Mouse (Mus musculus): Measurements from ENCODE around the gene Lrrc10b. TPM values are rescaled to one million over a fixed set of nuclear protein-coding genes. Genes with fewer than 3 reads are reported as not detected.
A peak's percentile ranks its signal among the peaks of the same experiment; 100 is the strongest.

Lrrc10b gene
- polyA plus RNA-seq (2015; fragmentation: Nextera tagmentation; extraction: Ambion mirVana): 0.05 TPM in 1 of 2 replicates, not detected in the other

GRCm38 (mm10) chr19:10456752-10457483 lies at the start of gene Lrrc10b:
Lrrc10b (minus strand) TSS chr19:10457473.
- WGBS (ENCODE audit: insufficient replicate concordance): 2% methylated on average over 82 of the region's 96 CpGs
- Histone ChIP-seq H3K4me3 (ENCODE audit: low read depth, low read length) (peak within 1 kb of the TSS; percentile 39), H3K9me3 (ENCODE audit: low read length) (no peaks in the 10 kb centered on the region), H3K9ac (replicated peaks) (no peak within 1 kb of the TSS), H3K4me1 (ENCODE audit: insufficient read depth) (peaks cover 9% of the 10 kb centered on the region; the same call in 1 of the 2 replicates), H3K27me3 (ENCODE audit: insufficient read depth, low read length) (peaks cover 78% of the 10 kb centered on the region), H3K4me2 (ENCODE audit: low read depth, low read length) (peak within 1 kb of the TSS; percentile 67), H3K36me3 (replicated peaks; ENCODE audit: insufficient read depth, low read length) (no peaks in the 10 kb centered on the region), H3K27ac (ENCODE audit: low read depth) (no peak within 1 kb of the TSS)
- DNase-seq (peak; percentile 63), ATAC-seq (peak; percentile 59)
- TF ChIP-seq EP300 (IDR thresholded peaks at IDR 0.05; ENCODE audit: low read depth) (no peak), CTCF (IDR thresholded peaks at IDR 0.05; ENCODE audit: low read depth) (peak; percentile 54)

DNA sequence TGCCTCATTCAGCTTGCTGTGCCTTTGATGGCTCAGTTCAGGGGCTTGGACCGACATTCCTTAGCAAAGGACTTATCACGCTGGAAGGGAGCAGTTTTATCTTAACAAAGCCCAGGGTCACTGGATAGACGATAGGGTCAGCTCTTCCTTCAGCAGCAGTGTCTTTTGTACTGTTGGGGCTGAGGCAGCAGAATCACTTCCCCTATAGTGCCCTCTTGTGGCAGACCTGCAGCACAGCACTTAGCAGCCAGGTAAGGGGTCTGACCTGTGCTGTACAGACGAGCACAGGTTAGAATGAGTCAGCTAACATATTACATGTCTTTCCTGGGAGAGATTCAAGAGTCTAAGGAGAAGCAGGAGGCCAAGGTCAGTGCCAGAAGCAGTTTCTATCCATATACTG lies 45.3 kb upstream of the Lrrc10b start:
- TF ChIP-seq EP300 (IDR thresholded peaks at IDR 0.05; ENCODE audit: low read depth) (no peak), CTCF (IDR thresholded peaks at IDR 0.05; ENCODE audit: low read depth) (peak; percentile 93)
- no peaks in the 10 kb centered on the region for H3K4me1 ChIP-seq (ENCODE audit: insufficient read depth)
- WGBS (ENCODE audit: insufficient replicate concordance): 21% methylated on average over 4 of the region's 4 CpGs
- no peak overlapping the region for H3K4me2 ChIP-seq (ENCODE audit: low read depth, low read length)
- peaks cover 67% of the 10 kb centered on the region for H3K36me3 ChIP-seq (replicated peaks; ENCODE audit: insufficient read depth, low read length)
- no peak overlapping the region for H3K9ac ChIP-seq (replicated peaks)
- H3K27me3 ChIP-seq (ENCODE audit: insufficient read depth, low read length): no peaks in the 10 kb centered on the region
- peak; percentile 48; the same call in 1 of the 2 replicates for ATAC-seq
- H3K9me3 ChIP-seq (ENCODE audit: low read length): no peaks in the 10 kb centered on the region
- no peak overlapping the region for H3K27ac ChIP-seq (ENCODE audit: low read depth)
- no peak overlapping the region for H3K4me3 ChIP-seq (ENCODE audit: low read depth, low read length)
- DNase-seq: peak; percentile 55

DNA sequence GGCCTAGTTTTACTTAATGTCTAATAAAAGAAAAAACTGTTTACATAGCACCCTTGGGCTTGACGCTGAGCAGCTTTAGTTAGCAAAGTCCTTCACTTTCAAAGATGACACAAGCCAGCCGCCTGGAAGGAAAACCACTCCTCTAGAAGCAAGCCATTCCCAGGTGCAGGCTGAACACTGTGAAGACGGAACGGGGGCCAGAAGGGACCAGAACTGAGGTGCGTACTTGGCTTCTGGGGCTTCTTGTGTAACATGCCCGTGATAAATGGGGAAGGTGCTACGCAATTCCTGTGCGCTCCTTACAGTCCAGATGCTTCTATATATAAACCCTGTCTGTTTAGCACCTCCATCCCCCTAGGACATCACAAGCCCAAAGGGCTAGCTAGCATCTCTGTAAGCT lies 43.3 kb upstream of the Lrrc10b start:
- no peak overlapping the region for H3K27ac ChIP-seq (ENCODE audit: low read depth)
- H3K4me3 ChIP-seq (ENCODE audit: low read depth, low read length): no peak overlapping the region
- no peak for TF ChIP-seq EP300 (IDR thresholded peaks at IDR 0.05; ENCODE audit: low read depth)
- no peak for TF ChIP-seq CTCF (IDR thresholded peaks at IDR 0.05; ENCODE audit: low read depth)
- no peaks in the 10 kb centered on the region for H3K27me3 ChIP-seq (ENCODE audit: insufficient read depth, low read length)
- no peak for ATAC-seq
- WGBS (ENCODE audit: insufficient replicate concordance): 87% methylated on average over 8 of the region's 8 CpGs
- no peak for DNase-seq
- H3K4me1 ChIP-seq (ENCODE audit: insufficient read depth): no peaks in the 10 kb centered on the region
- peaks cover 51% of the 10 kb centered on the region for H3K36me3 ChIP-seq (replicated peaks; ENCODE audit: insufficient read depth, low read length)
- no peak overlapping the region for H3K9ac ChIP-seq (replicated peaks)
- H3K4me2 ChIP-seq (ENCODE audit: low read depth, low read length): no peak overlapping the region
- H3K9me3 ChIP-seq (ENCODE audit: low read length): no peaks in the 10 kb centered on the region

DNA sequence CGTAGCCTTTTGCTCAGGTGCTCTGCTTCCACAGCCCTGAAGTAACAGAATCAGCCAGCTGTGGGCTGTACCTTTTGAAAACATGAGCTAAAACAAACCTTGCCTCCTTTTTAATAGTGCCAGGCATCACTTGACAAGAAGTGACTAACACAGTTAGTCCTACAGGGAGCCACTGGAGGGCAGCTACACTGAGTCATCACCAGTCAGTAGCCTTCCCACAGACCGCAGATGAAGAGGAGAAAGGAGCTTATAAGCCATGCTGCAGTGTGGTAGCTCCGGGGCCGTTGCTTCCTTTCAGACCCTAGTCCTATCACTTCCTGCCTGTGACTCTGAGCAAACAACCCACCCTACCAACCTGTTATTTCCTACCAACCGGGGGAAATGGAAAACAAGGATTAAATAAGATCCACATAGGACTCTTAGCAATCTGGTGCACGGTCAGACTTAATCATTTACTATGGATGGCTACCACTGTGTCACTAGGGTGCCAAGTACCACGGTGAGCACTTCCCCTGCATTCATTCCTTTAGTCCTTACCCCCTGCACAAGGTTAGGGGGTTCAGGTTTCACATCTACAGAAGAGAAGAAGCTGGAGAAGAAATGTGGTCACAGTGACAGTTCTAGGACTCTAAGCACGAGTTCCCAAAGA lies 40.4 kb upstream of the Lrrc10b start:
- Histone ChIP-seq H3K9ac (replicated peaks) (no peak overlapping the region), H3K36me3 (replicated peaks; ENCODE audit: insufficient read depth, low read length) (peaks cover 35% of the 10 kb centered on the region), H3K4me1 (ENCODE audit: insufficient read depth) (no peaks in the 10 kb centered on the region), H3K9me3 (ENCODE audit: low read length) (no peaks in the 10 kb centered on the region), H3K4me3 (ENCODE audit: low read depth, low read length) (no peak overlapping the region), H3K27ac (ENCODE audit: low read depth) (no peak overlapping the region), H3K27me3 (ENCODE audit: insufficient read depth, low read length) (no peaks in the 10 kb centered on the region), H3K4me2 (ENCODE audit: low read depth, low read length) (no peak overlapping the region)
- TF ChIP-seq CTCF (IDR thresholded peaks at IDR 0.05; ENCODE audit: low read depth): no peak
- TF ChIP-seq EP300 (IDR thresholded peaks at IDR 0.05; ENCODE audit: low read depth): no peak
- ATAC-seq (no peak), DNase-seq (no peak)
- WGBS (ENCODE audit: insufficient replicate concordance): 27% methylated on average over 8 of the region's 8 CpGs

DNA sequence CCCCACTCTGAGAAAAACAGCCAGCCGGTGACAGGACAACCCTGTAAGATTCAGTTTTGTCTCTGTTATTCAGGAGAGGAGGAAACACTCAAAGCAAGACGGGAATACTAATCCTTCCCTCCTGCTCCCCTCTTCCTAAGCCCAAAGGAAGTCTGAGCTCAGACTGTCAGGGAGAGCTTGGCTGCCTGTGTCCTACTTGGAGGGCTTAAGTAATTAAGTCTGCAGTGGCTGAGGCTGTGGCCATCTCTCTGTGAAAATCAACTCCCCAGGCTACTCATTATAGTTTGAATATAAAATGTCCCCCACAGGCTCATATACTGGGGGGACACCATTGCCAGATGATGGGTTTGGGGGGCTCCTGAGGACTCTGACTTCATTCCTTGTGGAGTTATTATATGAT lies 39.7 kb upstream of the Lrrc10b start:
- Histone ChIP-seq H3K27me3 (ENCODE audit: insufficient read depth, low read length) (no peaks in the 10 kb centered on the region), H3K9ac (replicated peaks) (no peak overlapping the region), H3K36me3 (replicated peaks; ENCODE audit: insufficient read depth, low read length) (peaks cover 30% of the 10 kb centered on the region), H3K9me3 (ENCODE audit: low read length) (no peaks in the 10 kb centered on the region), H3K4me3 (ENCODE audit: low read depth, low read length) (no peak overlapping the region), H3K4me2 (ENCODE audit: low read depth, low read length) (no peak overlapping the region), H3K27ac (ENCODE audit: low read depth) (no peak overlapping the region), H3K4me1 (ENCODE audit: insufficient read depth) (no peaks in the 10 kb centered on the region)
- TF ChIP-seq EP300 (IDR thresholded peaks at IDR 0.05; ENCODE audit: low read depth): no peak
- 67% methylated on average over 2 of the region's 2 CpGs for WGBS (ENCODE audit: insufficient replicate concordance)
- ATAC-seq (no peak), DNase-seq (no peak)

DNA sequence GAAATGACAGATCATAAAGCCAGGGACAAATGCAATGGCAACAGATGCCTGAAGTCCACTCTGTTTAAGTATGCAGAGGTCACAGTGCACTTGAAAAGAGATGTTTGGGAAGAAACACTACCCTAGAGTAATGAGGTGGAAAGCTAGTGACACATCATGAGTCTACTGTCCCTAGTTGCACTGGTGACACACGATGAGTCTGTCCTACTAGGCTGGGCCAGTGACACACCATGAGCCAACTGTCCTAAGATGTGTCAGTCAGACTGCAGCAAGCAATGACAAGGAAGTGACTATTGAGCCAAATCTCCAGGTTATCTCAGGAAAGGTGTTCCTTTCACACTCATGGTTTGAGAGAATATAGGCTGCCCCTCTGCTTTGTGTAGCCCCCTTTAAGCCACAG lies 38.4 kb upstream of the Lrrc10b start:
- Histone ChIP-seq H3K9me3 (ENCODE audit: low read length) (no peaks in the 10 kb centered on the region), H3K4me3 (ENCODE audit: low read depth, low read length) (no peak overlapping the region), H3K36me3 (replicated peaks; ENCODE audit: insufficient read depth, low read length) (peaks cover 17% of the 10 kb centered on the region), H3K9ac (replicated peaks) (no peak overlapping the region), H3K27ac (ENCODE audit: low read depth) (no peak overlapping the region), H3K4me1 (ENCODE audit: insufficient read depth) (no peaks in the 10 kb centered on the region), H3K4me2 (ENCODE audit: low read depth, low read length) (no peak overlapping the region), H3K27me3 (ENCODE audit: insufficient read depth, low read length) (no peaks in the 10 kb centered on the region)
- ATAC-seq (no peak), DNase-seq (no peak)
- no peak for TF ChIP-seq CTCF (IDR thresholded peaks at IDR 0.05; ENCODE audit: low read depth)
- no peak for TF ChIP-seq EP300 (IDR thresholded peaks at IDR 0.05; ENCODE audit: low read depth)
- WGBS (ENCODE audit: insufficient replicate concordance): 70% methylated on average over 1 of the region's 1 CpGs

Measured in liver, postnatal 0 days (tissue).